Mouse (Mus musculus) limb, embryonic 12.5 days (tissue): ENCODE data around the gene Hoxd8. TPM values are rescaled to one million over a fixed set of nuclear protein-coding genes. Genes with fewer than 3 reads are reported as not detected.

ENCODE experiments used
- ATAC-seq: fragments of 200-750 bp; cut with Nextera tagmentation; 2 replicates; pipeline ENCODE4 v1.8.0; 2017; ENCODE audit warnings: low read depth, moderate TSS enrichment; ENCODE audit not compliant: insufficient number of reproducible peaks, insufficient read depth, low FRiP score, low TSS enrichment
- H3K27ac ChIP-seq: fragments of 300-500 bp; sonication (generic); 2 replicates; pipeline ENCODE4 v1.5.1; 2016; ENCODE audit warnings: mild to moderate bottlenecking, moderate library complexity
- H3K27me3 ChIP-seq: fragments of 300-500 bp; sonication (generic); 2 replicates; pipeline ENCODE4 v1.6.1; 2016; ENCODE audit warnings: mild to moderate bottlenecking, moderate library complexity
- H3K36me3 ChIP-seq: fragments of 300-500 bp; sonication (generic); 2 replicates; pipeline ENCODE4 v1.6.1; 2016; ENCODE audit warnings: mild to moderate bottlenecking, moderate library complexity
- H3K4me1 ChIP-seq: fragments of 300-500 bp; sonication (generic); replicated peaks from 2 replicates; pipeline ENCODE4 v1.6.1; 2016
- H3K4me2 ChIP-seq: fragments of 300-500 bp; sonication (generic); 2 replicates; pipeline ENCODE4 v1.6.1; 2016; ENCODE audit warnings: mild to moderate bottlenecking, moderate library complexity
- H3K4me3 ChIP-seq: fragments of 300-500 bp; sonication (generic); replicated peaks from 2 replicates; pipeline ENCODE4 v1.5.1; 2016; ENCODE audit warnings: mild to moderate bottlenecking
- H3K9ac ChIP-seq: fragments of 300-500 bp; sonication (generic); replicated peaks from 2 replicates; pipeline ENCODE4 v1.6.1; 2016; ENCODE audit warnings: mild to moderate bottlenecking, moderate library complexity
- H3K9me3 ChIP-seq: fragments of 300-500 bp; sonication (generic); 2 replicates; pipeline ENCODE4 v1.6.1; 2016; ENCODE audit warnings: mild to moderate bottlenecking, moderate library complexity
- WGBS: fragments of 180-500 bp; shearing (Covaris S2); methylation state at CpG from one replicate; pipeline ENCODE4 v1.1.7; 2016; 5-methylcytosine and 5-hydroxymethylcytosine counted together
- polyA plus RNA-seq: library from polyadenylated mRNA; unstranded; fragments of >200 nt; fragmentation: Nextera tagmentation; extraction: Ambion mirVana; gene quantifications from 2 replicates; pipeline ENCODE4 v1.2.1, GENCODE M21; 2016

The Hoxd8 gene
- polyA plus RNA-seq, 1 experiment from 2014 or later: 7.5 TPM

- Histone ChIP-seq H3K4me3 (peak overlapping the region; percentile 90), H3K4me1 (peaks cover 34% of the 10 kb centered on the region), H3K4me2 (peak overlapping the region; percentile 74), H3K27ac (peak overlapping the region; percentile 66), H3K36me3 (no peaks in the 10 kb centered on the region), H3K9ac (peak overlapping the region; percentile 99), H3K9me3 (no peaks in the 10 kb centered on the region), H3K27me3 (peaks cover 73% of the 10 kb centered on the region)
- ATAC-seq: no peak
- 4% methylated on average over 3 of the region's 3 CpGs for WGBS
Measured at GRCm38 (mm10) chr2:74670632-74671188, 33.7 kb upstream of the Hoxd8 start.

- Histone ChIP-seq H3K4me2 (peak overlapping the region; percentile 74), H3K4me3 (peak overlapping the region; percentile 90), H3K4me1 (peaks cover 42% of the 10 kb centered on the region), H3K27me3 (peaks cover 76% of the 10 kb centered on the region), H3K9ac (peak overlapping the region; percentile 99), H3K27ac (peak overlapping the region; percentile 99), H3K9me3 (no peaks in the 10 kb centered on the region), H3K36me3 (no peaks in the 10 kb centered on the region)
- 8% methylated on average over 5 of the region's 5 CpGs for WGBS
- no peak for ATAC-seq
Measured at GRCm38 (mm10) chr2:74671847-74672246, 32.6 kb upstream of the Hoxd8 start.

- Histone ChIP-seq H3K36me3 (no peaks in the 10 kb centered on the region), H3K9ac (peak overlapping the region; percentile 99), H3K4me2 (peak overlapping the region; percentile 74), H3K4me3 (peak overlapping the region; percentile 90), H3K9me3 (no peaks in the 10 kb centered on the region), H3K27me3 (peaks cover 75% of the 10 kb centered on the region), H3K27ac (peak overlapping the region; percentile 99), H3K4me1 (peaks cover 42% of the 10 kb centered on the region)
- ATAC-seq: peak; percentile 44
- under 1% methylated on average over 40 of the region's 40 CpGs for WGBS
Measured at GRCm38 (mm10) chr2:74672481-74673362, 31.7 kb upstream of the Hoxd8 start.

GRCm38 (mm10) chr2:74673835-74674425 lies 30.5 kb upstream of the Hoxd8 start:
- Histone ChIP-seq H3K9me3 (no peaks in the 10 kb centered on the region), H3K27ac (peak overlapping the region; percentile 99), H3K4me2 (peak overlapping the region; percentile 74), H3K4me3 (peak overlapping the region; percentile 90), H3K9ac (peak overlapping the region; percentile 99), H3K27me3 (peaks cover 63% of the 10 kb centered on the region), H3K4me1 (peaks cover 35% of the 10 kb centered on the region), H3K36me3 (no peaks in the 10 kb centered on the region)
- 2% methylated on average over 24 of the region's 24 CpGs for WGBS
- 0 out of 2 replicates have a peak, but pooled peaks have one; percentile 11 for ATAC-seq

GRCm38 (mm10) chr2:74674881-74675665 lies 29.3 kb upstream of the Hoxd8 start, which contains the start of gene Hoxd12:
Hoxd12 (plus strand) TSS chr2:74675013.
- peak within 1 kb of the TSS; percentile 99 for H3K9ac ChIP-seq
- H3K4me2 ChIP-seq: peak within 1 kb of the TSS; percentile 74
- H3K4me3 ChIP-seq: peak within 1 kb of the TSS; percentile 90
- H3K27me3 ChIP-seq: peaks cover 59% of the 10 kb centered on the region
- peak within 1 kb of the TSS; percentile 99 for H3K27ac ChIP-seq
- no peaks in the 10 kb centered on the region for H3K9me3 ChIP-seq
- H3K36me3 ChIP-seq: no peaks in the 10 kb centered on the region
- under 1% methylated on average over 47 of the region's 47 CpGs for WGBS
- peaks cover 42% of the 10 kb centered on the region for H3K4me1 ChIP-seq
- peak; percentile 48 for ATAC-seq

- Histone ChIP-seq H3K9ac (peak overlapping the region; percentile 99), H3K36me3 (no peaks in the 10 kb centered on the region), H3K4me1 (peaks cover 42% of the 10 kb centered on the region), H3K4me3 (peak overlapping the region; percentile 90), H3K4me2 (peak overlapping the region; percentile 74), H3K27ac (peak overlapping the region; percentile 99), H3K9me3 (no peaks in the 10 kb centered on the region), H3K27me3 (peaks cover 62% of the 10 kb centered on the region)
- WGBS: 5% methylated on average over 24 of the region's 24 CpGs
- no peak for ATAC-seq
Measured at GRCm38 (mm10) chr2:74675666-74676282, 28.6 kb upstream of the Hoxd8 start.

- H3K4me3 ChIP-seq: peak overlapping the region; percentile 90
- WGBS: 8% methylated on average over 9 of the region's 9 CpGs
- H3K4me1 ChIP-seq: peaks cover 42% of the 10 kb centered on the region
- no peak for ATAC-seq
- no peaks in the 10 kb centered on the region for H3K36me3 ChIP-seq
- H3K27me3 ChIP-seq: peaks cover 68% of the 10 kb centered on the region
- peak overlapping the region; percentile 99 for H3K9ac ChIP-seq
- H3K27ac ChIP-seq: peak overlapping the region; percentile 99
- H3K9me3 ChIP-seq: no peaks in the 10 kb centered on the region
- peak overlapping the region; percentile 74 for H3K4me2 ChIP-seq
Measured at GRCm38 (mm10) chr2:74676376-74677052, 27.9 kb upstream of the Hoxd8 start.

- Histone ChIP-seq H3K27me3 (peaks cover 72% of the 10 kb centered on the region), H3K36me3 (no peaks in the 10 kb centered on the region), H3K27ac (peak overlapping the region; percentile 99), H3K4me3 (peak overlapping the region; percentile 90), H3K9ac (peak overlapping the region; percentile 99), H3K4me2 (peak overlapping the region; percentile 74), H3K4me1 (peaks cover 47% of the 10 kb centered on the region), H3K9me3 (no peaks in the 10 kb centered on the region)
- WGBS: 16% methylated on average over 2 of the region's 2 CpGs
- ATAC-seq: no peak
Measured at GRCm38 (mm10) chr2:74677106-74677505, 27.3 kb upstream of the Hoxd8 start.

GRCm38 (mm10) chr2:74678891-74679595 lies 25.4 kb upstream of the Hoxd8 start, which contains the start of gene Hoxd11:
Hoxd11 (plus strand) TSS chr2:74679557.
- peak within 1 kb of the TSS; percentile 74 for H3K4me2 ChIP-seq
- peaks cover 72% of the 10 kb centered on the region for H3K27me3 ChIP-seq
- no peak for ATAC-seq
- H3K36me3 ChIP-seq: peaks cover under 1% of the 10 kb centered on the region; the same call in 1 of the 2 replicates
- peak within 1 kb of the TSS; percentile 90 for H3K4me3 ChIP-seq
- no peaks in the 10 kb centered on the region for H3K9me3 ChIP-seq
- 2% methylated on average over 15 of the region's 15 CpGs for WGBS
- H3K4me1 ChIP-seq: peaks cover 53% of the 10 kb centered on the region
- H3K9ac ChIP-seq: peak within 1 kb of the TSS; percentile 99
- peak within 1 kb of the TSS; percentile 98 for H3K27ac ChIP-seq
